Comparison of ENCODE assay signal across 8 mouse cellular contexts in genomic region chr15:80462106-80462505, GRCm38 (mm10).
DNase-seq lines count a peak whose midpoint lies in the region; ATAC-seq and TF ChIP-seq lines count a peak whose summit lies in the region.

No protein-coding gene starts in this region.

- H3K4me1 ChIP-seq in megakaryocyte, embryonic 14.5 days = peaks cover 22% of the 10 kb centered on the region; the same call in 1 of the 2 replicates
- peaks cover 36% of the 10 kb centered on the region for H3K4me1 ChIP-seq in forebrain, embryonic 13.5 days
- H3K4me1 ChIP-seq in limb, embryonic 10.5 days = peaks cover 32% of the 10 kb centered on the region

- peaks cover 62% of the 10 kb centered on the region for H3K27me3 ChIP-seq in megakaryocyte, embryonic 14.5 days (replicated peaks)
- peaks cover 55% of the 10 kb centered on the region for H3K27me3 ChIP-seq in forebrain, embryonic 13.5 days
- H3K27me3 ChIP-seq in limb, embryonic 10.5 days (ENCODE audit: low read depth, poor library complexity, severe bottlenecking) = peaks cover 35% of the 10 kb centered on the region

- intact Hi-C loops in left cerebral cortex, postnatal 25 days (cut with DNase I) = no loop called here

- H3K36me3 ChIP-seq in megakaryocyte, embryonic 14.5 days (replicated peaks; ENCODE audit: low read length) = no peaks in the 10 kb centered on the region
- H3K36me3 ChIP-seq in forebrain, embryonic 13.5 days (ENCODE audit: poor library complexity, severe bottlenecking) = no peaks in the 10 kb centered on the region
- no peaks in the 10 kb centered on the region for H3K36me3 ChIP-seq in limb, embryonic 10.5 days

- 2% methylated on average over 9 of the region's 9 CpGs for WGBS in forebrain, embryonic 13.5 days
- 0% methylated on average over 9 of the region's 9 CpGs for WGBS in limb, embryonic 10.5 days

- peak overlapping the region; percentile 41 for H3K4me2 ChIP-seq in forebrain, embryonic 13.5 days

- TF ChIP-seq CTCF in layer of hippocampus, adult 2 months (conservative IDR thresholded peaks at IDR 0.05) = no peak

- DNase-seq in limb, embryonic 10.5 days (ENCODE audit: low spot score) = peak; percentile 60
- DNase-seq in neural tube, embryonic 10.5 days (ENCODE audit: extremely low spot score, low spot score) = peak; percentile 48
- no peak for DNase-seq in layer of hippocampus, adult 2 months (ENCODE audit: low spot score in 2 of 2)
- no peak for DNase-seq in left cerebral cortex, postnatal 25 days (ENCODE audit: low spot score in 2 of 2)
- DNase-seq in layer of hippocampus, adult 8-10 months (ENCODE audit: low spot score in 2 of 2) = no peak

- H3K27ac ChIP-seq in forebrain, embryonic 13.5 days = no peak overlapping the region
- peak overlapping the region; percentile 47 for H3K27ac ChIP-seq in limb, embryonic 10.5 days
- H3K27ac ChIP-seq in layer of hippocampus, adult 2 months = no peak overlapping the region

- H3K9ac ChIP-seq in forebrain, embryonic 13.5 days = no peak overlapping the region

- no peaks in the 10 kb centered on the region for H3K9me3 ChIP-seq in megakaryocyte, embryonic 14.5 days
- no peaks in the 10 kb centered on the region for H3K9me3 ChIP-seq in forebrain, embryonic 13.5 days (replicated peaks)
- H3K9me3 ChIP-seq in limb, embryonic 10.5 days (replicated peaks) = no peaks in the 10 kb centered on the region

- no peak for ATAC-seq in megakaryocyte, adult 5-6 weeks (ENCODE audit: poor library complexity, severe bottlenecking)
- peak; percentile 36; the same call in 1 of the 2 replicates for ATAC-seq in forebrain, embryonic 13.5 days

- peak overlapping the region; percentile 57 for H3K4me3 ChIP-seq in megakaryocyte, embryonic 14.5 days (replicated peaks)
- no peak overlapping the region for H3K4me3 ChIP-seq in forebrain, embryonic 13.5 days
- H3K4me3 ChIP-seq in limb, embryonic 10.5 days = peak overlapping the region; percentile 40
- H3K4me3 ChIP-seq in layer of hippocampus, adult 2 months = no peak overlapping the region

Comparison
In these comparisons a context has a peak if more than half of its experiments do, and no peak if none do; other contexts are left out.
1. H3K4me3 ChIP-seq: peak in megakaryocyte, embryonic 14.5 days (single experiment) and limb, embryonic 10.5 days (single experiment); none in forebrain, embryonic 13.5 days (single experiment) and layer of hippocampus, adult 2 months (single experiment).
2. DNase-seq: peak in limb, embryonic 10.5 days (single experiment) and neural tube, embryonic 10.5 days (single experiment); none in layer of hippocampus, adult 2 months (0 of 2), left cerebral cortex, postnatal 25 days (0 of 2) and layer of hippocampus, adult 8-10 months (0 of 2).